Mouse (Mus musculus): Measurements from ENCODE around the gene Tmprss4. TPM values are rescaled to one million over a fixed set of nuclear protein-coding genes. Genes with fewer than 3 reads are reported as not detected.

Tmprss4 gene
- not detected in 2 replicates for total RNA-seq (2015; ENCODE audit: low replicate concordance)
- total RNA-seq (2017; ENCODE audit: low replicate concordance), result not detected in 2 replicates

GRCm38 (mm10) chr9:45203797-45204410 lies at the start of gene Tmprss4:
TSS of gene Tmprss4 (minus strand) at chr9:45204092.
- no peak for ATAC-seq (replicated peaks; ENCODE audit: low FRiP score, poor library complexity, severe bottlenecking)

DNA sequence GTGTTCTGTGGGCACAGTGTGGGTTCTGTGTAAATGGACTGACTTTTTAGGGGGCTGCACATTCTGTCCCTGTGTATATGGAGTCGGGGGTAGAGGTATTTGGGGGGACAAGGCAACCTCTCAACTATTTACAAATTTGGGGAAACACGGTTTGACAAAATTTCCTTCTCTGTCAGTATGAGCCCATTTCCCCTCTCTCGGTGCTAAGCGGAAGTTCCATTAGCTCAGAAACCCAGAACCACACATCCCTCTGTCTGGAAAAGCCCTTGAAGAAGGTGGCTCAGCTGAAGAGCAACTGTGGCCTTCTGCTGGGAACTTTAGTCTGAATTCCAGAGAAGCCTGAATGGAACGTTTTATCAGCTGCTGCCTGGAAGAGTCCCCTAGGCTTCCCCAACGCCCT lies 48.5 kb upstream of the Tmprss4 start:
- ATAC-seq (replicated peaks; ENCODE audit: low FRiP score, poor library complexity, severe bottlenecking), result no peak

- ATAC-seq (replicated peaks; ENCODE audit: low FRiP score, poor library complexity, severe bottlenecking), result no peak
Observed at GRCm38 (mm10) chr9:45251990-45252389, 48.1 kb upstream of the Tmprss4 start.

DNA sequence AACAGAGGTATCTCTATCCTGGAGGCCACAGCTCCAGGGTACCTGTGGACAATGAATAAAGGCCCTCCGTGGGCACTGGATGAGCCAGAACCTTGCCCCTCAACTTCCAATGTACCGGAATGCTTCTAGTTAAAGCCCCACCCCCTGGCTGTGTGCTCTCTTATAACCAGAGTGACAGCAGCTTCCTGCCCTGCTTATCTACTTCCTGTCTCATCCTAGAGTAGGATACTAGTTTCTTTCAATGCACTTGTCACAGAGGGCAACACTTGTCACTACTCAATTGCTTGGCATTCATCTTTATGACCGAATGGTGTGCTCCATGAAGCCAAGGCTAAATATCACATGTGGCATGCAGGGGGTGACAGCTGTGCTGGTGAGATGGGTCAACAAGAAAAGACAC lies 47.4 kb upstream of the Tmprss4 start:
- ATAC-seq (replicated peaks; ENCODE audit: low FRiP score, poor library complexity, severe bottlenecking), result no peak

DNA sequence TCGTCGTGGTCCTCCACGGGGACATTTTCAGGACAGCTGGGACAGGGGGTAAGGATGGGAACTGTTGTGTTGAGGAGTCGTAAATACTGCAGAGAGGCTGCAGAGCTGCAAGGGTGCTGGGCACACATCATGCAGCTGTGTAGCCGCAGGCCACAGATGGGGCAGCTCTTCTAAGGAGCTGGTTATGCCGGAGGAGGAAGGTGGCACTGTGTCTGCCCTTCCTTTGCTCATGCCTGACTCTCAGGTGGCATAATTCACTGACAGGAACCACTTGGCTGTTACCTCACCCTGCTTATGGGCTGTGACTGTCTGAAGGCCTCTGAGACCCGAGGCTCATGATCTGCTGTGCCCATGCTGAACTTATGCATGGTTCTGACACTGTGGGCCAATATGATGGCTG lies 46.4 kb upstream of the Tmprss4 start:
- no peak for ATAC-seq (replicated peaks; ENCODE audit: low FRiP score, poor library complexity, severe bottlenecking)

GRCm38 (mm10) chr9:45247536-45247935 lies 43.6 kb upstream of the Tmprss4 start:
- no peak for ATAC-seq (replicated peaks; ENCODE audit: low FRiP score, poor library complexity, severe bottlenecking)

DNA sequence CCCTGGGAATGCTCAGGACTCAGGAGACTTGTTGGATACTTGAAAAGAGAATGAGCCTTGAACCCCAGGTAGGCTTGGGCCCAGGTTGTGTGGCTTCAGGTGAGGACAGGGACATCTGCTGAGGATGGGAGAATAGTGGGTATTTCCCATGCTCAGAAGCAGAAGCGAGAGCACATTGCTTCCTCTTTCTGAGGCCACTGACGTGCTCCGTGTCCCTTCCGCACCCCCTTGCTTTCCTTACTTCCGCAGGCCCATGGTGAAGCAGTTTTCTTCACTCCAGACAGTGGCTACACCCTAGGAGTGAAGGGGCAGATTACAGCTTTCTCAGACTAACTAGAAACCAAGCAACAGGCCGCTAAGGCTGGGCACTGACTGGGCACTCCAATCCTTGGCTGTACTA lies 42.2 kb upstream of the Tmprss4 start:
- ATAC-seq (replicated peaks; ENCODE audit: low FRiP score, poor library complexity, severe bottlenecking), result no peak

DNA sequence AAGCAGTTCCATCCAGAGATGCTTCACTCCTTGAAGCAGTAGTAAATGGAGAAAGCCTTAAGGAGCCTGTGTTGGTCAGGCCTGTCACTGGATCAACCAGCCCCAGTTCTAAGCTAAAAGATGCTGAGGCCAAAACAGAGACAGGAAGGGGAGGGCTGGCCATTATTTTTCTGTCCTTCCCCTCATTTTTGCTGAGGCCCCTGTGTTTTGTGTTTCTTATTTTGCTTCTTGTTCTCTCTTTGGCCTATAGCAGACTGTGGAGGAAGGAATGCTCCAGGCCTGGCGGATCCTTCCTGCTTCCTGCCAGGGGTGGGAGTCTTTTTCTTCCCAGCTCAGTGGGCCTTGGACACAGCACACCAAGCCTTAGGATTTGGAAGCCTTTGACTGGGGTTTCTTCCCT lies 41.5 kb upstream of the Tmprss4 start:
- ATAC-seq (replicated peaks; ENCODE audit: low FRiP score, poor library complexity, severe bottlenecking), result no peak

- no peak for ATAC-seq (replicated peaks; ENCODE audit: low FRiP score, poor library complexity, severe bottlenecking)
Observed at GRCm38 (mm10) chr9:45241397-45241796, 37.5 kb upstream of the Tmprss4 start.

GRCm38 (mm10) chr9:45236744-45237143 lies 32.9 kb upstream of the Tmprss4 start:
- no peak for ATAC-seq (replicated peaks; ENCODE audit: low FRiP score, poor library complexity, severe bottlenecking)

GRCm38 (mm10) chr9:45235668-45236227 lies 31.9 kb upstream of the Tmprss4 start:
- no peak for ATAC-seq (replicated peaks; ENCODE audit: low FRiP score, poor library complexity, severe bottlenecking)

- no peak for ATAC-seq (replicated peaks; ENCODE audit: low FRiP score, poor library complexity, severe bottlenecking)
Observed at GRCm38 (mm10) chr9:45229359-45229758, 25.5 kb upstream of the Tmprss4 start.

DNA sequence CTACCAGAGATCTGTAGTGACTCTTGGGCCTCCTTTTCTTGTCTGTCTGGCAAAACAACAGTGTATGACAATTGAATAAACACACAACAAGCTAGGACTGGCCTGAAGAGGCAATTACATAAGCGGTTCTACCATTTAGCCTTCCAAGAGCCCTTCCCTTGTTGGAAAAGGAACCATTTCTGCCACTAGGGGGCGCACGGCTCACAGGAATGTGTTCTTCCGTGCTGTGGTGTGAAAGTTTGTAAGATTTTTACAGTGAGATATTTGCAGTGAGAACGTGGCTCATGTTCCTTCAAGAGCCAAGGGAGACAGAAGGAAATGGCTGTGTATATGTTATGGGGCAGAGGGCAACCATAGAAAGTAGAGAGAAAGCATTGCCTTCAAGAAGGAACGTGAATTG lies 17.7 kb upstream of the Tmprss4 start:
- ATAC-seq (replicated peaks; ENCODE audit: low FRiP score, poor library complexity, severe bottlenecking), result no peak

GRCm38 (mm10) chr9:45219644-45220043 lies 15.8 kb upstream of the Tmprss4 start:
- no peak for ATAC-seq (replicated peaks; ENCODE audit: low FRiP score, poor library complexity, severe bottlenecking)

- ATAC-seq (replicated peaks; ENCODE audit: low FRiP score, poor library complexity, severe bottlenecking), result no peak
Observed at GRCm38 (mm10) chr9:45215526-45216179, 11.8 kb upstream of the Tmprss4 start.

DNA sequence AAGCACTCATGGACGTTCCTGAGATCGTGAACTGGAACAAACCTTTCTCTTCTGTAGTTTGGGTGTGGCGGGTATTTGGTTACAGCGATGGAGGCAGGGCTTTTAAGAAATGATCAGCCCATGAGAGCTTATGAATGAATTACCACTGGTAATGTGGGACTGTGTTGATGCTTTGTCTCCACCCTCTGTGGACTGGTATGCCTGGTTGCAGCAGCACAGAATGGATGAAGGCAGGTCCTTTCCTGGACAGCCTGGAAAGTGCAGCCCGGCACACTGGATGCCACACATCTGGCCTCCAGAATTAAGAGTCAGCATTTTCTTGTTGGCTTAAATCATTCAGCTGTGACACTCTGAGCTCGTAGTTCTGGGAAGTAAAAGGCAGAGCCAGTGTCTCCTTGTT lies 8.1 kb upstream of the Tmprss4 start:
- no peak for ATAC-seq (replicated peaks; ENCODE audit: low FRiP score, poor library complexity, severe bottlenecking)

DNA sequence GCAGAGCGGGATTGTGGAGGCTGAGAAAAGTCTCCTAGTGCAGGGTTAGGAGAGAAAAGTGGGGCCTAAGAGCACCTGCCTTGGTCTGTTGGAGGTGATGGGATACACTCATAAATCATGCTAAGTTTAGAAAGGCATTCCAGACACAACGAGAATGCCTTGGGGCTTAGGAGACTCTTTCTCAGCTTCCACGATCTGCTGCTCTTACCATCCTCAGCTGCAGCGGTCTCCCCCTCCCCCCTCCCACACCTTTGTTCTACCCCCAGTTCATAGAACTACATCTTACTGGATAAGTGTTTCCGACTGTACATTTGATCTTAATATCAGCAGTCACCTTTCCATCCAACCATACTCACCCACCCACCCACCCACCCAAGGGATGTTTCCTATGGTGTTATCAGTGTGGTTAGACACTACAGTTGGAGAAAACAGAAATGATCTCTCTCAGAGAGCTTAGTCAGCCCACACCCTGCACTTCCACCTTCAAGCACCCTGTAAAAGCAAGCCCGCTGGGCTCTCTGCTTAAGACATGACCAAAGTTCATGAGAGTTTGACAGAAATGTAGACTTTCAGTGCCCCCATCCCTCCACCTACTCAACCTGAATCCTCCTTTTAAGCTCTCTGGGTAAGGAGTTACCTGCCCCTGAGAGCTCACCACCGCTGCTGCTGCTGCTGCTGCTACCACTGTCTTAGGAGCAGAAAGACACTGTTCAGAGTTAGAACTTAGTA lies 3.3 kb upstream of the Tmprss4 start:
- no peak for ATAC-seq (replicated peaks; ENCODE audit: low FRiP score, poor library complexity, severe bottlenecking)

- no peak for ATAC-seq (replicated peaks; ENCODE audit: low FRiP score, poor library complexity, severe bottlenecking)
Observed at GRCm38 (mm10) chr9:45206121-45206520, 2.2 kb upstream of the Tmprss4 start.

DNA sequence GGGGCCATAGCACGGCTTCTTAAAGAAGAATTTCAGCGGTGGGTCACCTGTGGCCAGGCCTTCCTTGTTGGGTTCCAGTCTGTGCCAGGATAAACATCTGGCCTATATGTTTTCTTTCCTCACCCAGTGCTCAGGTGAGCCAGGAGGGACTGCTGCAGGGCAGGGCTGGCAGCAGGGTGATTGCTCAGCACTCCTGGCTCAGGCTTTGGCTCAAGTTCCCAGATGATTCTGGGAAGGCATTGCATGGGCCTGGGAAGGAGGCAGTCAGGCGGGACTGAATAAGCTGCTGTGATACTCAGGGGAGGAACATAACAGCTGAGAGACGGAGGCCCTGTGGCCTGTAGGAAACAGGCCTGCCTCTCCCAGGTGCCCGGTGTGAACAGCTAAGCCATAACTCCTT lies 1.3 kb upstream of the Tmprss4 start:
- no peak for ATAC-seq (replicated peaks; ENCODE audit: low FRiP score, poor library complexity, severe bottlenecking)

GRCm38 (mm10) chr9:45202021-45202798 lies 1.7 kb downstream of the Tmprss4 start:
- ATAC-seq (replicated peaks; ENCODE audit: low FRiP score, poor library complexity, severe bottlenecking), result no peak

Measured in erythroblast, adult 5-6 weeks (primary cell).